ENCODE assay signal across 6 mouse cellular contexts in the genomic region with DNA sequence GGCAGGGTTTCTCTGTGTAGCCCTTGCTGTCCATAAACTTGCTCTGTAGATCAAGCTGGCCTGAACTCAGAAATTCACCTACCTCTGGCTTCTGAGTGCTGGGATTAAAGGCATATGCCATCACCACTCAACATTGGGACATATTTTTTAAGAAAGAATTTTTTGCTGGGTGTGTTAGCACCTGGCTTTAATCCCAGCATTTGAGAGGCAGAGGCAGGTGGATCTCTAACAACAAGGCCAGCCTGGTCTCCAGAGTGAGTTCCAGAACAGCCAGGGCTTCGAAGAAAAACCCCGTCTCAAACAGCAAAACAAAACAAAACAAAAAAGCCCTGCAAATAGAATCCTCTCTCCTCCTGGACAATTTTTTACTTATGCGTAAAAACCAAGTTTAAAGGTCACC. TPM values are rescaled to one million over a fixed set of nuclear protein-coding genes. Genes with fewer than 3 reads are reported as not detected.
ATAC-seq and TF ChIP-seq lines count a peak whose summit lies in the region.
"Had no signal": no experiment of that assay in that cellular context is flagged by ENCODE, and none has a peak within 500 bp of the region (broad histone marks: within the 10 kb centered on the region; RNA-seq: fewer than 3 reads in every experiment).

No protein-coding gene starts in this region.

- no peak overlapping the region for H3ac ChIP-seq in myocyte (ENCODE audit: control insufficient read depth, insufficient read length)

- H3K4me2 ChIP-seq in myocyte (ENCODE audit: low read depth) = peak overlapping the region; percentile 21
- H3K4me2 ChIP-seq in kidney, embryonic 14.5 days (replicated peaks; ENCODE audit: low read depth, low read length) = no peak overlapping the region

- 0 out of 2 replicates have a peak, but pooled peaks cover 6% of the 10 kb centered on the region for H3K4me1 ChIP-seq in kidney, embryonic 14.5 days (ENCODE audit: control insufficient read depth, insufficient read depth, low read length)

- H3K4me3 ChIP-seq in myocyte = no peak overlapping the region
- H3K4me3 ChIP-seq in kidney, embryonic 14.5 days (ENCODE audit: low read length) = no peak overlapping the region

- H3K79me2 ChIP-seq in myocyte (ENCODE audit: control insufficient read depth, insufficient read depth) = no peaks in the 10 kb centered on the region

- H3K27me3 ChIP-seq in myocyte (ENCODE audit: control insufficient read depth, insufficient read depth, insufficient read length) = no peaks in the 10 kb centered on the region
- no peaks in the 10 kb centered on the region for H3K27me3 ChIP-seq in kidney, embryonic 14.5 days (ENCODE audit: control insufficient read depth, insufficient read depth, low read length)
- H3K27me3 ChIP-seq: Patski had no signal

- H3K27ac ChIP-seq in kidney, embryonic 14.5 days (ENCODE audit: low read depth, low read length) = no peak overlapping the region

- no peaks in the 10 kb centered on the region for H3K9me3 ChIP-seq in kidney, embryonic 14.5 days (ENCODE audit: control insufficient read depth, low read length)

- no peak for TF ChIP-seq POLR2A in myocyte (IDR thresholded peaks at IDR 0.05; ENCODE audit: insufficient read length, low read depth)

- 88% methylated on average over 3 of the region's 3 CpGs for WGBS in kidney, embryonic 14.5 days

- H3K9ac ChIP-seq in kidney, embryonic 14.5 days (ENCODE audit: low read depth, low read length) = no peak overlapping the region

- no peaks in the 10 kb centered on the region for H3K36me3 ChIP-seq in myocyte (ENCODE audit: control insufficient read depth, insufficient read depth)
- no peaks in the 10 kb centered on the region for H3K36me3 ChIP-seq in kidney, embryonic 14.5 days (ENCODE audit: control insufficient read depth, insufficient read depth, low read length)
- H3K36me3 ChIP-seq: G1E had no signal

- no peak for ATAC-seq in kidney, embryonic 14.5 days (ENCODE audit: low FRiP score, low TSS enrichment)
- ATAC-seq: activated CD4-positive, CD25-positive, alpha-beta regulatory T cell, adult 4 months; CD4-positive, CD25-positive, alpha-beta regulatory T cell, adult 4 months; Patski had no signal

TF ChIP-seq in myocyte, 11 proteins besides CTCF, POLR2A, EP300 and RAD21:
- TF ChIP-seq USF1 (IDR thresholded peaks at IDR 0.05; ENCODE audit: low read depth) (no peak), E2F4 (IDR thresholded peaks at IDR 0.05; ENCODE audit: insufficient read depth) (no peak), POLR2AphosphoS2 (IDR thresholded peaks at IDR 0.05; ENCODE audit: insufficient read length, low read depth) (no peak), MAX (IDR thresholded peaks at IDR 0.05; ENCODE audit: low read depth) (no peak), TCF12 (IDR thresholded peaks at IDR 0.05; ENCODE audit: insufficient read depth, poor library complexity, severe bottlenecking) (peak; percentile 73), SRF (IDR thresholded peaks at IDR 0.05; ENCODE audit: control insufficient read depth, insufficient read length, low read depth) (no peak), REST (IDR thresholded peaks at IDR 0.05; ENCODE audit: insufficient read depth, insufficient read length) (no peak), MYOD1 (IDR thresholded peaks at IDR 0.05; ENCODE audit: control insufficient read depth in 1 of 3, insufficient read length in 2 of 3, low read depth in 2 of 3) (peak; percentile 75 to 87 (median 85)), MYOG (IDR thresholded peaks at IDR 0.05; ENCODE audit: control insufficient read depth in 1 of 3, insufficient read depth in 1 of 3, insufficient read length in 2 of 3, low read depth in 2 of 3) (no peak), TCF3 (IDR thresholded peaks at IDR 0.05; ENCODE audit: insufficient read length, low read depth) (no peak), CEBPB (IDR thresholded peaks at IDR 0.05; ENCODE audit: insufficient read depth, poor library complexity, severe bottlenecking) (no peak)

RNA-seq across cellular contexts. Expression of a gene that starts 5.3 kb away (rescaled TPM):
- 62.6 TPM for polyA plus RNA-seq in myocyte (2012; fragmentation: generic; extraction: Trizol)
- 15.0 and 27.9 TPM in 2 replicates for polyA plus RNA-seq in kidney, embryonic 14.5 days (2014; fragmentation: Nextera tagmentation; extraction: Ambion mirVana)

RNA-seq across cellular contexts. Expression of a gene that starts 17.1 kb away (rescaled TPM):
- 691 TPM for polyA plus RNA-seq in myocyte (2012; fragmentation: generic; extraction: Trizol)
- polyA plus RNA-seq in kidney, embryonic 14.5 days (2014; fragmentation: Nextera tagmentation; extraction: Ambion mirVana) = 321 and 409 TPM in 2 replicates
